Mouse (Mus musculus) inflammation-experienced regulatory T-cells (primary cell): Measurements from ENCODE around the gene Pcf11. TPM values are rescaled to one million over a fixed set of nuclear protein-coding genes. Genes with fewer than 3 reads are reported as not detected.

ENCODE experiments used
- polyA plus RNA-seq, 2 experiments: library from polyadenylated mRNA; unstranded; fragments of 100-300 nt; shearing (Covaris generic); gene quantifications; one replicate each; pipeline ENCODE4 v1.2.1; 2017

Gene Pcf11
- 10 to 100 TPM; 39.3 to 55.8 TPM for polyA plus RNA-seq

DNA sequence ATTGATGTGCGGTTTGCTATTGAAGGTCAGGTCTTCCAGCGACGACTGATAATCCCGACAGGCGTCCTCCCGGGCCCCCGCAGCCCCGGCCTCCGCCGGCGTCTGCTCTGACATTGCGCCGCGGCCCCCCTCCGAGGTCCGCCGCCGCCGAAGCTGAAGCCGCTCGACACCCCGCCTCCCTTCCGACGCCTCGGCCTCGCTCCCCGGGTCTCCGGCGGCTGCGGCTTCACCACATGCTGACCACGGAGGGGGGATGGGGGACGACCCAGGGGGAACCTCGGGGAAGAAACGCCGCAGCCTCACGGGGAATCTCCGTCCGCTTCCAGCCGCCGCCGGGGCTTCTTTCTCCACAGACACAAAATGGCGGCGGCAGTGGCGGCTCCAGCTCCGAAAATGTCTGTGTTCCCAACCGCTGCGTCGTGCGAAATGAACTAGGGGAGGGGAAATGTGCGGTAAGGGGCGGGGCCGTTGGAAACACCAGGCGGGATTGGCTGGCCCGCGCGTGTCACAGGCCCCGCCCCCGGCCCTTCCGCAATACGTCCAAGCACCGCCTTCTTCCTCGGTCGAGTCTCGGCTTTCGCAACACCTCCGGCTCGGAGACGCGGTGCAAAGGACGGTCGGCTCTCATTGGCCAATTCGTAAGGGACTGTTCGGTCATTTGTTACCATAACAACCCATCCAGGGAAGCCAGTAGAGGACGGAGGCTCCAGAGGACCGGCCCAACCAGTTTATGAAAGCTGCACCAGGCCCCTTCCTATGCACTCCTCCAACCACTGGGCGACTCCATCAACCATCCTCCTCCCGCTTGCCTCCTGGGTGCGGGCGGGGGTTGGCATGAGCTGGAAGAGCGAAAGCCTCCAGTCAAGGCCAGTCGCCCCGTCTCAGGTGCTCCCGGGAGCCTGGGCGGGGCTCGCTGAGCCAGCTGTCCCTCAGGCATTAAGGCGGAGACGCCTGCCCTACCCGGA, at the start of gene Pcf11:
Pcf11 (minus strand) TSS at position 428 of the 965 bp plus-strand sequence.

DNA sequence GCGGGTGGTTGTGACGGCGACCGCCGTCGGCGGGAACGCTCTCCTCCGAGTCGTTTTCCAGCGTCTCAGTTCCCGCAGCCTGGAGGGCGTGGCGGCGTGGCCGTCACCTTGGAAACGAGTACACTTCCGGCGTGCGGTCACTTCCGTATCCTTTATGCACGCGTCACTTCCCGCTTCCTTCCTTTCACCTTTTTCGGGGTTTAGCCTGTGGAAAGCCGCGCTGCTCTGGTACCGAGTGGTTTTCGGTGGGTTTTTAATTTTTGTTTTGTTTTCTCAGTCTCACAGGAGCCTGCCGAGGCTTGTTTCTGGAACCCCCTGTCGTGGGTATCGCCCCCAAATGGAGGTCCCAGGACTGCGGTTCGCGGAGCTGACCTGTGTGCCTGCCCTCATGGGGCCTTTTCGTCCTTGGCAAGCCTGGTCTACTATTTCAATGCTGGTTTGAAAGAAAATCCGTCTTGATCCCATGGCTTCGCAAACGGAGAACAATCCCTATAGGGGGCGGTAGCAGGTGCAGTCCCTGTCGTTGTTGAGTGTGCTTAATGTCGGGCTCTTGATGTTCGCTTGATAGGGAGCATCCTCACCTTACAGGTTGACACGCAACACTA, 32.6 kb downstream of the Pcf11 start, which contains the start of gene Ankrd42:
Ankrd42 (minus strand) TSS at position 122 of the 605 bp plus-strand sequence.

Other genes with a start within 250 kb of the Pcf11 start
- 10 to 100 TPM; 14.6 to 14.9 TPM for gene Ccdc90b, start 108.8 kb downstream of the Pcf11 start, polyA plus RNA-seq
- under 1 TPM; 0.13 to 0.65 TPM for gene Ankrd42, start 32.8 kb downstream of the Pcf11 start, polyA plus RNA-seq
- gene Rab30, start 71.7 kb upstream of the Pcf11 start, polyA plus RNA-seq: 1 to 10 TPM in 1 of 2 experiments, under 1 TPM in 1; 0.60 to 4.0 TPM
- gene Ddias, start 204.3 kb upstream of the Pcf11 start, polyA plus RNA-seq: 1 to 10 TPM; 2.7 to 4.0 TPM
- 10 to 100 TPM; 14.3 to 15.2 TPM for gene Prcp, start 204.5 kb upstream of the Pcf11 start, polyA plus RNA-seq